Mouse (Mus musculus) CH12.LX (cell line): ENCODE results near the gene Ercc6. TPM values are rescaled to one million over a fixed set of nuclear protein-coding genes. Genes with fewer than 3 reads are reported as not detected.

Experiments used
- DNase-seq: peaks from one replicate; pipeline ENCODE4 v3.0.0-alpha.2; 2013; ENCODE audit errors: extremely low read depth
- H3K27ac ChIP-seq: 2 replicates; pipeline ENCODE4 v1.5.1; 2012; ENCODE audit warnings: low read depth, mild to moderate bottlenecking, control low read depth, moderate library complexity; ENCODE audit not compliant: insufficient read depth
- H3K27me3 ChIP-seq: replicated peaks from 2 replicates; pipeline ENCODE3; 2012; ENCODE audit warnings: inconsistent platforms
- H3K36me3 ChIP-seq, 2 experiments: replicated peaks in 1 of 2; 2 replicates each; pipeline versions ENCODE3 to v1.6.1; 2012; ENCODE audit warnings: inconsistent platforms in 1 of 2, low read length in 1 of 2, mild to moderate bottlenecking in 1 of 2, mixed read lengths in 1 of 2, moderate library complexity in 1 of 2; ENCODE audit not compliant: control insufficient read depth in 1 of 2, insufficient read depth in 1 of 2
- H3K4me1 ChIP-seq, 2 experiments: 2 replicates each; pipeline ENCODE4 v1.6.1; 2012; ENCODE audit warnings: inconsistent platforms in 1 of 2, moderate library complexity in 1 of 2; ENCODE audit not compliant: insufficient read depth in 2 of 2, control insufficient read depth in 1 of 2
- H3K4me2 ChIP-seq: 2 replicates; pipeline ENCODE4 v1.6.1; 2012; ENCODE audit warnings: low read depth, mild to moderate bottlenecking, control low read depth; ENCODE audit not compliant: poor library complexity, insufficient read depth, severe bottlenecking
- H3K4me3 ChIP-seq, 3 experiments: fragments of 150-350 bp in 1 of 3; sonication (generic) in 1 of 3; replicated peaks in 1 of 3; 2 replicates each; pipeline versions ENCODE3 to v1.5.1; 2011 to 2012; ENCODE audit warnings: low read depth in 2 of 3, low read length in 2 of 3, mild to moderate bottlenecking in 2 of 3, moderate library complexity in 2 of 3, control low read depth in 1 of 3, improper control_type of control experiment in 1 of 3, inconsistent platforms in 1 of 3, mixed read lengths in 1 of 3; ENCODE audit not compliant: poor library complexity in 1 of 3
- H3K79me2 ChIP-seq: replicated peaks from 2 replicates; pipeline ENCODE4 v1.6.1; 2012; ENCODE audit warnings: mild to moderate bottlenecking, moderate library complexity; ENCODE audit not compliant: control insufficient read depth, poor library complexity, insufficient read depth, severe bottlenecking; ENCODE audit errors: extremely low read depth
- H3K9ac ChIP-seq: 2 replicates; pipeline ENCODE4 v1.6.1; 2012; ENCODE audit warnings: low read depth, mild to moderate bottlenecking, control low read depth, moderate library complexity; ENCODE audit not compliant: insufficient read depth
- H3K9me3 ChIP-seq: replicated peaks from 2 replicates; pipeline ENCODE3; 2012; ENCODE audit warnings: low read length, inconsistent platforms, mixed read lengths
- BHLHE40 ChIP-seq: IDR thresholded peaks from 2 replicates; pipeline ENCODE4 v1.6.1; 2011; ENCODE audit warnings: mild to moderate bottlenecking, low read depth, low read length, improper control_type of control experiment
- CHD2 ChIP-seq: IDR thresholded peaks from 2 replicates; pipeline ENCODE4 v1.6.1; 2011; ENCODE audit warnings: low read length, improper control_type of control experiment
- CTCF ChIP-seq, 2 experiments: IDR thresholded peaks in 1 of 2; conservative IDR thresholded peaks in 1 of 2; 2 replicates each; pipeline ENCODE4 v1.5.1; 2011 to 2012; ENCODE audit warnings: low read depth in 2 of 2, low read length in 2 of 2, improper control_type of control experiment in 1 of 2, inconsistent platforms in 1 of 2, mild to moderate bottlenecking in 1 of 2, moderate library complexity in 1 of 2
- E2F4 ChIP-seq: IDR thresholded peaks from 2 replicates; pipeline ENCODE4 v1.6.1; 2011; ENCODE audit warnings: low read depth, low read length, improper control_type of control experiment; ENCODE audit not compliant: insufficient replicate concordance
- ELF1 ChIP-seq: IDR thresholded peaks from 2 replicates; pipeline ENCODE4 v1.6.1; 2014; ENCODE audit warnings: low read depth, mild to moderate bottlenecking, inconsistent platforms, low read length, improper control_type of control experiment
- EP300 ChIP-seq: IDR thresholded peaks from 2 replicates; pipeline ENCODE4 v1.6.1; 2011; ENCODE audit warnings: low read length, improper control_type of control experiment
- JUND ChIP-seq: conservative IDR thresholded peaks from 2 replicates; pipeline ENCODE4 v1.6.1; 2011; ENCODE audit warnings: low read depth, low read length, improper control_type of control experiment
- KAT2A ChIP-seq: IDR thresholded peaks from 2 replicates; pipeline ENCODE4 v1.6.1; 2012; ENCODE audit warnings: low read length, improper control_type of control experiment, inconsistent platforms; ENCODE audit not compliant: insufficient replicate concordance
- MYC ChIP-seq: IDR thresholded peaks from 2 replicates; pipeline ENCODE4 v1.6.1; 2011; ENCODE audit warnings: low read depth, mild to moderate bottlenecking, improper control_type of control experiment, low read length
- NELFE ChIP-seq: IDR thresholded peaks from 2 replicates; pipeline ENCODE4 v1.6.1; 2011; ENCODE audit warnings: low read depth, low read length, improper control_type of control experiment
- POLR2A ChIP-seq: IDR thresholded peaks from 2 replicates; pipeline ENCODE4 v1.6.1; 2011; ENCODE audit warnings: low read depth, mild to moderate bottlenecking, improper control_type of control experiment, low read length
- RAD21 ChIP-seq: IDR thresholded peaks from 2 replicates; pipeline ENCODE4 v1.6.1; 2011; ENCODE audit warnings: low read depth, mild to moderate bottlenecking, low read length, improper control_type of control experiment, moderate library complexity
- SIN3A ChIP-seq: IDR thresholded peaks from 2 replicates; pipeline ENCODE4 v1.6.1; 2012; ENCODE audit warnings: low read length, improper control_type of control experiment, inconsistent platforms
- UBTF ChIP-seq: IDR thresholded peaks from 2 replicates; pipeline ENCODE4 v1.6.1; 2012; ENCODE audit warnings: low read depth, mild to moderate bottlenecking, inconsistent platforms, low read length, improper control_type of control experiment, moderate library complexity
- USF1 ChIP-seq: IDR thresholded peaks from 2 replicates; pipeline ENCODE4 v1.6.1; 2014; ENCODE audit warnings: low read depth, mild to moderate bottlenecking, inconsistent platforms, low read length, improper control_type of control experiment
- USF2 ChIP-seq: conservative IDR thresholded peaks from 2 replicates; pipeline ENCODE4 v1.6.1; 2011; ENCODE audit warnings: low read depth, low read length, improper control_type of control experiment
- ZC3H11A ChIP-seq: IDR thresholded peaks from 2 replicates; pipeline ENCODE4 v1.6.1; 2012; ENCODE audit warnings: low read depth, mild to moderate bottlenecking, inconsistent platforms, low read length, improper control_type of control experiment
- ZNF384 ChIP-seq: IDR thresholded peaks from 2 replicates; pipeline ENCODE4 v1.6.1; 2012; ENCODE audit warnings: low read depth, low read length, improper control_type of control experiment, inconsistent platforms
- dilution Hi-C: fragments of 300-500 bp; cut with MboI; formaldehyde crosslinking; loops from 2 replicates; pipeline ENCODE4 v1.14.3; 2020; ENCODE audit warnings: low sequenced_read_pairs; ENCODE audit not compliant: extremely low pct_unique_long_range_greater_than_20kb, extremely low pct_ligation_motif_present
- in situ Hi-C: fragments of 300-500 bp; cut with MboI; formaldehyde crosslinking; loops from 3 replicates; pipeline ENCODE4 v1.14.3; 2019; ENCODE audit warnings: low sequenced_read_pairs, low pct_ligation_motif_present, low pct_unique_long_range_greater_than_20kb, mixed read lengths
- polyA plus RNA-seq: library from polyadenylated mRNA; unstranded; fragments of >175 nt; gene quantifications from 2 replicates; pipeline ENCODE4 v1.2.1, GENCODE M21; 2012; ENCODE audit warnings: low read depth; ENCODE audit not compliant: insufficient read length
- total RNA-seq, 2 experiments: library from RNA; depleted of rRNA; stranded (reverse); fragments of 300-350 nt in 1 of 2; fragments of >200 nt in 1 of 2; gene quantifications; 2 replicates each; pipeline ENCODE4 v1.2.3; 2012 to 2014

Gene Ercc6
- total and polyA plus RNA-seq, 3 experiments: 10.7 to 16.7 (median 15.3) TPM

GRCm38 (mm10) chr14:32578420-32578819 lies 65.1 kb downstream of the Ercc6 start:
- Histone ChIP-seq H3K9ac (no peak overlapping the region), H3K36me3 (peaks cover 28 to 48% of the 10 kb centered on the region in 2 experiments), H3K9me3 (no peaks in the 10 kb centered on the region), H3K4me1 (no peaks in the 10 kb centered on the region), H3K4me2 (no peak overlapping the region), H3K4me3 (no peak overlapping the region), H3K79me2 (no peaks in the 10 kb centered on the region), H3K27ac (no peak overlapping the region), H3K27me3 (no peaks in the 10 kb centered on the region)
- in situ Hi-C loops (no loop called here), dilution Hi-C loops (no loop called here)
- no peak for DNase-seq
- TF ChIP-seq NELFE: no peak
- no peak for TF ChIP-seq BHLHE40
- TF ChIP-seq ZNF384: no peak
- TF ChIP-seq ZC3H11A: no peak
- no peak for TF ChIP-seq USF2
- no peak for TF ChIP-seq KAT2A

GRCm38 (mm10) chr14:32583696-32584095 lies 70.4 kb downstream of the Ercc6 start:
- DNase-seq: no peak
- Histone ChIP-seq H3K4me2 (no peak overlapping the region), H3K27me3 (no peaks in the 10 kb centered on the region), H3K4me1 (peaks cover 0 to 8% of the 10 kb centered on the region in 2 experiments; a peak in 2 of 4 replicates), H3K79me2 (no peaks in the 10 kb centered on the region)
- TF ChIP-seq E2F4: no peak
- TF ChIP-seq MYC: no peak
- TF ChIP-seq ELF1: no peak
- TF ChIP-seq BHLHE40: no peak
- no peak for TF ChIP-seq CHD2
- TF ChIP-seq UBTF: no peak
- TF ChIP-seq CTCF (conservative IDR thresholded peaks at IDR 0.05 in 1 of 2, IDR thresholded peaks at IDR 0.05 in 1 of 2; ENCODE audit: low read depth in 2 of 2, low read length in 2 of 2): no peak
- TF ChIP-seq RAD21: no peak
- TF ChIP-seq POLR2A: no peak
- no peak for TF ChIP-seq JUND
- TF ChIP-seq USF1: no peak
- TF ChIP-seq EP300: no peak
- no peak for TF ChIP-seq SIN3A
- TF ChIP-seq, all 38 proteins: peak for 0
- Histone ChIP-seq H3K36me3 (peaks cover 0 to 5% of the 10 kb centered on the region in 2 experiments), H3K27ac (no peak overlapping the region), H3K9ac (no peak overlapping the region), H3K9me3 (no peaks in the 10 kb centered on the region), H3K4me3 (no peak overlapping the region)
- dilution Hi-C loops (no loop called here), in situ Hi-C loops (no loop called here)
